Mouse (Mus musculus) myocyte (in vitro differentiated cells): ENCODE measurements around the gene Nckap5l.

Source experiments
- CEBPB ChIP-seq: IDR thresholded peaks from 2 replicates; pipeline ENCODE4 v1.6.1; 2011; ENCODE audit warnings: mild to moderate bottlenecking, moderate library complexity; ENCODE audit not compliant: poor library complexity, insufficient read depth, severe bottlenecking
- E2F4 ChIP-seq: IDR thresholded peaks from one replicate; pipeline ENCODE4 v1.6.1; 2011; ENCODE audit warnings: mild to moderate bottlenecking, control low read depth, moderate library complexity; ENCODE audit not compliant: insufficient read depth
- MYOG ChIP-seq, 3 experiments: IDR thresholded peaks; one replicate each; pipeline ENCODE4 v1.6.1; 2011; ENCODE audit warnings: control low read depth in 2 of 3, low read depth in 2 of 3, mild to moderate bottlenecking in 2 of 3; ENCODE audit not compliant: insufficient read length in 2 of 3, control insufficient read depth in 1 of 3, insufficient read depth in 1 of 3
- POLR2A ChIP-seq: IDR thresholded peaks from one replicate; pipeline ENCODE4 v1.6.1; 2011; ENCODE audit warnings: low read depth, mild to moderate bottlenecking, control low read depth, moderate library complexity; ENCODE audit not compliant: insufficient read length
- SRF ChIP-seq: IDR thresholded peaks from one replicate; pipeline ENCODE4 v1.6.1; 2011; ENCODE audit warnings: low read depth; ENCODE audit not compliant: control insufficient read depth, insufficient read length
- USF1 ChIP-seq: IDR thresholded peaks from one replicate; pipeline ENCODE4 v1.6.1; 2011; ENCODE audit warnings: low read depth, mild to moderate bottlenecking, control low read depth, moderate library complexity

- no peak for TF ChIP-seq POLR2A
- TF ChIP-seq CEBPB: no peak
- TF ChIP-seq SRF: no peak
- TF ChIP-seq MYOG (IDR thresholded peaks at IDR 0.05; ENCODE audit: control insufficient read depth in 1 of 3, insufficient read depth in 1 of 3, insufficient read length in 2 of 3, low read depth in 2 of 3): no peak
- TF ChIP-seq E2F4: no peak
- TF ChIP-seq USF1: no peak
These were observed 5.6 kb upstream of the Nckap5l start for GRCm38 (mm10) chr15:99463194-99463593.
